Mouse (Mus musculus) ES-Bruce4 (cell line): ENCODE data around the gene Ccdc93. TPM values are rescaled to one million over a fixed set of nuclear protein-coding genes. Genes with fewer than 3 reads are reported as not detected.

Source experiments
- H3K27ac ChIP-seq: 2 replicates; pipeline ENCODE4 v1.5.1; 2012; ENCODE audit warnings: low read length, inconsistent platforms; ENCODE audit not compliant: insufficient read depth
- H3K27me3 ChIP-seq: 2 replicates; pipeline ENCODE4 v1.6.1; 2012; ENCODE audit warnings: mild to moderate bottlenecking, low read length, inconsistent platforms; ENCODE audit not compliant: control insufficient read depth, poor library complexity, insufficient read depth, severe bottlenecking
- H3K36me3 ChIP-seq: 2 replicates; pipeline ENCODE4 v1.6.1; 2012; ENCODE audit warnings: inconsistent platforms, mild to moderate bottlenecking, low read length, moderate library complexity; ENCODE audit not compliant: control insufficient read depth, poor library complexity, insufficient read depth, severe bottlenecking
- H3K4me1 ChIP-seq: one replicate; pipeline ENCODE4 v1.8.1; 2011; ENCODE audit warnings: low read length; ENCODE audit not compliant: control insufficient read depth, insufficient read depth
- H3K4me3 ChIP-seq: 2 replicates; pipeline ENCODE4 v1.5.1; 2011; ENCODE audit warnings: low read depth, mild to moderate bottlenecking, low read length
- H3K9ac ChIP-seq: 2 replicates; pipeline ENCODE4 v1.6.1; 2012; ENCODE audit warnings: low read depth, mild to moderate bottlenecking, inconsistent platforms; ENCODE audit not compliant: poor library complexity, severe bottlenecking
- H3K9me3 ChIP-seq: replicated peaks from 2 replicates; pipeline ENCODE4 v1.6.1; 2012; ENCODE audit warnings: mild to moderate bottlenecking, low read length, inconsistent platforms; ENCODE audit not compliant: control insufficient read depth, poor library complexity, insufficient read depth, severe bottlenecking
- CTCF ChIP-seq: IDR thresholded peaks from one replicate; pipeline ENCODE4 v1.8.1; 2011; ENCODE audit warnings: low read depth, low read length
- EP300 ChIP-seq: IDR thresholded peaks from 2 replicates; pipeline ENCODE4 v1.6.1; 2011; ENCODE audit warnings: low read depth, low read length; ENCODE audit not compliant: insufficient read depth
- POLR2A ChIP-seq: IDR thresholded peaks from one replicate; pipeline ENCODE4 v1.8.1; 2011; ENCODE audit warnings: low read length; ENCODE audit not compliant: insufficient read depth
- polyA plus RNA-seq: library from polyadenylated mRNA; stranded (reverse); fragments of >200 nt; gene quantifications from 2 replicates; pipeline ENCODE4 v1.2.4, GENCODE M21; 2011; ENCODE audit warnings: low read depth; ENCODE audit not compliant: missing spikeins, insufficient read depth, insufficient read length

The Ccdc93 gene
- polyA plus RNA-seq, 1 experiment, result 18.3 TPM

GRCm38 (mm10) chr1:121528399-121528720 lies 97.5 kb downstream of the Ccdc93 start, which contains the start of gene Htr5b:
TSS of gene Htr5b (minus strand) at chr1:121528465.
- no peaks in the 10 kb centered on the region; the same call in 1 of the 2 replicates for H3K27me3 ChIP-seq
- H3K9me3 ChIP-seq, result no peaks in the 10 kb centered on the region
- no peaks in the 10 kb centered on the region for H3K4me1 ChIP-seq
- H3K27ac ChIP-seq, result no peak within 1 kb of the TSS
- no peak within 1 kb of the TSS for H3K9ac ChIP-seq
- H3K36me3 ChIP-seq, result no peaks in the 10 kb centered on the region
- H3K4me3 ChIP-seq, result peak within 1 kb of the TSS; percentile 33
- TF ChIP-seq POLR2A (no peak), CTCF (no peak), EP300 (no peak)

- Histone ChIP-seq H3K4me1 (no peaks in the 10 kb centered on the region), H3K9ac (no peak overlapping the region), H3K27me3 (no peaks in the 10 kb centered on the region; the same call in 1 of the 2 replicates), H3K36me3 (no peaks in the 10 kb centered on the region), H3K4me3 (no peak overlapping the region), H3K27ac (no peak overlapping the region), H3K9me3 (no peaks in the 10 kb centered on the region)
- TF ChIP-seq CTCF (no peak), POLR2A (no peak), EP300 (no peak)
Measured at GRCm38 (mm10) chr1:121529286-121529685, 98.4 kb downstream of the Ccdc93 start.

GRCm38 (mm10) chr1:121531439-121531838 lies 100.6 kb downstream of the Ccdc93 start:
- no peak overlapping the region for H3K9ac ChIP-seq
- H3K4me1 ChIP-seq, result no peaks in the 10 kb centered on the region
- H3K27ac ChIP-seq, result no peak overlapping the region
- no peak for TF ChIP-seq CTCF
- no peak for TF ChIP-seq POLR2A
- TF ChIP-seq EP300, result no peak
- no peaks in the 10 kb centered on the region for H3K36me3 ChIP-seq
- H3K4me3 ChIP-seq, result no peak overlapping the region
- H3K27me3 ChIP-seq, result no peaks in the 10 kb centered on the region
- H3K9me3 ChIP-seq, result no peaks in the 10 kb centered on the region

GRCm38 (mm10) chr1:121540361-121540760 lies 109.5 kb downstream of the Ccdc93 start:
- Histone ChIP-seq H3K4me1 (no peaks in the 10 kb centered on the region), H3K27me3 (0 out of 2 replicates have a peak, but pooled peaks cover 2% of the 10 kb centered on the region), H3K27ac (no peak overlapping the region), H3K4me3 (no peak overlapping the region), H3K9ac (no peak overlapping the region), H3K9me3 (no peaks in the 10 kb centered on the region), H3K36me3 (no peaks in the 10 kb centered on the region)
- TF ChIP-seq POLR2A (no peak), EP300 (no peak), CTCF (no peak)

- no peaks in the 10 kb centered on the region for H3K4me1 ChIP-seq
- no peak for TF ChIP-seq POLR2A
- no peak for TF ChIP-seq EP300
- no peak for TF ChIP-seq CTCF
- H3K36me3 ChIP-seq, result no peaks in the 10 kb centered on the region
- no peaks in the 10 kb centered on the region for H3K9me3 ChIP-seq
- H3K27ac ChIP-seq, result no peak overlapping the region
- no peak overlapping the region for H3K4me3 ChIP-seq
- H3K27me3 ChIP-seq, result 0 out of 2 replicates have a peak, but pooled peaks cover 2% of the 10 kb centered on the region
- no peak overlapping the region for H3K9ac ChIP-seq
Measured at GRCm38 (mm10) chr1:121546844-121547243, 116.0 kb downstream of the Ccdc93 start.

GRCm38 (mm10) chr1:121548667-121549066 lies 117.8 kb downstream of the Ccdc93 start:
- 0 out of 2 replicates have a peak, but pooled peaks cover 2% of the 10 kb centered on the region for H3K27me3 ChIP-seq
- H3K27ac ChIP-seq, result no peak overlapping the region
- no peaks in the 10 kb centered on the region for H3K4me1 ChIP-seq
- no peaks in the 10 kb centered on the region for H3K9me3 ChIP-seq
- H3K4me3 ChIP-seq, result no peak overlapping the region
- peaks cover 9% of the 10 kb centered on the region for H3K36me3 ChIP-seq
- H3K9ac ChIP-seq, result no peak overlapping the region
- no peak for TF ChIP-seq EP300
- no peak for TF ChIP-seq CTCF
- no peak for TF ChIP-seq POLR2A
